ENCODE assay signal across 8 mouse cellular contexts in the genomic region with DNA sequence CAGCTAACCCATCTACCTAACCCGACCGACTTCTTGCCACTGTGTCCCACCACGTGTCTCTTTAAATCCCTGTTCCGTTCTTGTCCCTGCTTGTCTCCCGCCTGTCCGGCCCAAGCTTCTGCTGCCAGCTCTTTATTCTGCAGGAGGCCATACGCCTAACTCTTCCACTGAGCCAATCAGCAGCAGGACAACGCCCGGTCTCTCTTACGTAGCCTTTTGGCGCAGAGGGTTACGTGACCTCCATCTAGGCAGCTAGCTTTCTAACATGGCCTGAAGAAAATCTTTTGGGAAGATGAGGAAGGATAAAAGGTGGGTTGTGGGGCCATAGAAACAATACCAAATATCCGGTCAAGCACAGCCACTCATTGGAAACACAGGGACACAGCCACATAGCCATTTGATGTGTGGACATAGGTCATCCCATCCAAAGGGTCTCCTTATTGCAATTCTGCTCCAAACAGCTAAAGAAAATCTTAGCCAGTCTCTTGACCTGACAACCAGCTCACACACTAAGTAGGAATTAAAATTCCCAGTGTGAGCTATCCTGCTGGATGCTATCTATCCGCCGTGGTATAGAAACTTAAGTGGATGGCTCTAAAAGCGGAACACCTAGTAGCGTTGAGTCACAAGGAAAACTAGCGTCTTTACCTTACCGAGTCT. TPM values are rescaled to one million over a fixed set of nuclear protein-coding genes. Genes with fewer than 3 reads are reported as not detected.
A peak's percentile ranks its signal among the peaks of the same experiment; 100 is the strongest.
DNase-seq lines count a peak whose midpoint lies in the region; ATAC-seq and TF ChIP-seq lines count a peak whose summit lies in the region.

No protein-coding gene starts in this region.

- DNase-seq in T-cell, adult 2 months (ENCODE audit: low spot score): peak; percentile 69
- DNase-seq in cerebellum, postnatal 36 days: peak; percentile 88 to 91
- DNase-seq in gastrocnemius, adult 2 months: peak; percentile 90
- peak; percentile 77 to 87 for DNase-seq in left cerebral cortex, adult 18-20 months (ENCODE audit: low spot score in 2 of 2)
- peak; percentile 71 for DNase-seq in right cerebral cortex, postnatal 14 days
- peak; percentile 68 for DNase-seq in urinary bladder, postnatal 25 days (ENCODE audit: low spot score)

- H3K27me3 ChIP-seq in hindbrain, embryonic 16.5 days (replicated peaks; ENCODE audit: control insufficient read depth, insufficient read depth, low read length): no peaks in the 10 kb centered on the region

- ATAC-seq in hindbrain, embryonic 16.5 days: peak; percentile 83

- H3K36me3 ChIP-seq in hindbrain, embryonic 16.5 days (ENCODE audit: control insufficient read depth, insufficient read depth, low read length): no peaks in the 10 kb centered on the region
- no peaks in the 10 kb centered on the region for H3K36me3 ChIP-seq in macrophage (ENCODE audit: inconsistent target)

- H3K4me3 ChIP-seq in gastrocnemius, adult 2 months: peak overlapping the region; percentile 97
- peak overlapping the region; percentile 65 for H3K4me3 ChIP-seq in hindbrain, embryonic 16.5 days (ENCODE audit: low read length)
- H3K4me3 ChIP-seq in macrophage (ENCODE audit: inconsistent target): peak overlapping the region; percentile 51

- TF ChIP-seq CTCF in gastrocnemius, adult 2 months (IDR thresholded peaks at IDR 0.05): no peak

- peak overlapping the region; percentile 83 for H3K9ac ChIP-seq in hindbrain, embryonic 16.5 days (ENCODE audit: low read depth, low read length)

- H3K27ac ChIP-seq in gastrocnemius, adult 2 months: peak overlapping the region; percentile 97
- H3K27ac ChIP-seq in hindbrain, embryonic 16.5 days (ENCODE audit: low read depth, low read length): peak overlapping the region; percentile 97
- peak overlapping the region; percentile 95 for H3K27ac ChIP-seq in macrophage

- WGBS in hindbrain, embryonic 16.5 days: under 1% methylated on average over 19 of the region's 19 CpGs
- 2% methylated on average over 19 of the region's 19 CpGs for WGBS in macrophage (ENCODE audit: missing documents)

- no peaks in the 10 kb centered on the region for H3K9me3 ChIP-seq in hindbrain, embryonic 16.5 days (ENCODE audit: control insufficient read depth, low read length)

- no peaks in the 10 kb centered on the region; the same call in 1 of the 2 replicates for H3K79me2 ChIP-seq in macrophage (ENCODE audit: inconsistent target)

- intact Hi-C loops in gastrocnemius, adult 2 months (cut with DNase I): loop anchor here (2.0 to 10.0 kb wide), 2 partner anchors 42 to 242 kb away; partner anchors contain the start of genes Hist2h2ac and Hist2h2be

- peak overlapping the region; percentile 84 for H3K4me2 ChIP-seq in hindbrain, embryonic 16.5 days (ENCODE audit: low read length)

- peaks cover 16% of the 10 kb centered on the region for H3K4me1 ChIP-seq in hindbrain, embryonic 16.5 days (ENCODE audit: control insufficient read depth, insufficient read depth, low read depth, low read length)

RNA-seq across cellular contexts. Expression of gene Hist2h4, which starts 0.8 kb away (rescaled TPM):
- total RNA-seq in gastrocnemius, adult 2 months (2021): 1 to 10 TPM; 5.7 to 6.6 TPM
- polyA plus RNA-seq in hindbrain, embryonic 16.5 days (2015; fragmentation: Nextera tagmentation; extraction: Ambion mirVana): 2.8 and 3.1 TPM in 2 replicates
- 10 to 100 TPM; 36.9 to 40.6 TPM for total RNA-seq in left cerebral cortex, adult 18-20 months (2021)
- total RNA-seq in macrophage (2018; cell fraction: chromatin; rRNA removed): 10 to 100 TPM in 7 of 26 experiments, 1 to 10 TPM in 19; 1.6 to 32.3 (median 3.5) TPM
- total RNA-seq in macrophage (2018; cell fraction: cytosol; rRNA removed): 10 to 100 TPM in 8 of 26 experiments, 1 to 10 TPM in 18; 2.0 to 18.5 (median 6.1) TPM
- total RNA-seq in macrophage (2018; cell fraction: nucleus; rRNA removed): 10 to 100 TPM in 10 of 26 experiments, 1 to 10 TPM in 16; 2.0 to 52.7 (median 8.6) TPM
- 0.30 to 0.62 TPM in 2 of 3 replicates, not detected in the other for polyA plus RNA-seq in macrophage (2018)

RNA-seq across cellular contexts. Expression of gene Hist2h3b, which starts 6.1 kb away (rescaled TPM):
- total RNA-seq in gastrocnemius, adult 2 months (2021): 10 to 100 TPM in 1 of 2 experiments, 1 to 10 TPM in 1; 7.7 to 11.5 TPM
- 8.1 and 8.4 TPM in 2 replicates for polyA plus RNA-seq in hindbrain, embryonic 16.5 days (2015; fragmentation: Nextera tagmentation; extraction: Ambion mirVana)
- total RNA-seq in left cerebral cortex, adult 18-20 months (2021): 10 to 100 TPM; 51.9 to 52.0 TPM
- total RNA-seq in macrophage (2018; cell fraction: chromatin; rRNA removed): 10 to 100 TPM in 13 of 26 experiments, 1 to 10 TPM in 10, not detected in 3; 1.8 to 70.3 (median 11.4) TPM
- total RNA-seq in macrophage (2018; cell fraction: cytosol; rRNA removed): 100 to 1,000 TPM in 2 of 26 experiments, 10 to 100 TPM in 23, 1 to 10 TPM in 1; 3.3 to 121 (median 38.4) TPM
- 10 to 100 TPM in 16 of 26 experiments, 1 to 10 TPM in 10; 2.0 to 65.6 (median 12.7) TPM for total RNA-seq in macrophage (2018; cell fraction: nucleus; rRNA removed)
- polyA plus RNA-seq in macrophage (2018): not detected in 3 replicates

RNA-seq across cellular contexts. Expression of gene Hist2h2bb, which starts 7.2 kb away (rescaled TPM):
- total RNA-seq in gastrocnemius, adult 2 months (2021): 10 to 100 TPM; 18.6 to 24.8 TPM
- 1.5 and 2.1 TPM in 2 replicates for polyA plus RNA-seq in hindbrain, embryonic 16.5 days (2015; fragmentation: Nextera tagmentation; extraction: Ambion mirVana)
- total RNA-seq in left cerebral cortex, adult 18-20 months (2021): 100 to 1,000 TPM; 210 to 215 TPM
- total RNA-seq in macrophage (2018; cell fraction: chromatin; rRNA removed): 10 to 100 TPM in 12 of 26 experiments, 1 to 10 TPM in 4, not detected in 10; 4.5 to 55.2 (median 15.6) TPM
- 10 to 100 TPM in 25 of 26 experiments, 1 to 10 TPM in 1; 4.5 to 64.0 (median 22.6) TPM for total RNA-seq in macrophage (2018; cell fraction: cytosol; rRNA removed)
- total RNA-seq in macrophage (2018; cell fraction: nucleus; rRNA removed): 10 to 100 TPM in 12 of 26 experiments, 1 to 10 TPM in 11, not detected in 3; 3.3 to 98.4 (median 11.5) TPM
- not detected in 3 replicates for polyA plus RNA-seq in macrophage (2018)

RNA-seq across cellular contexts. Expression of gene Hist2h3c1, which starts 15.9 kb away (rescaled TPM):
- total RNA-seq in gastrocnemius, adult 2 months (2021): not detected
- polyA plus RNA-seq in hindbrain, embryonic 16.5 days (2015; fragmentation: Nextera tagmentation; extraction: Ambion mirVana): 0.21 and 0.47 TPM in 2 replicates
- not detected for total RNA-seq in left cerebral cortex, adult 18-20 months (2021)
- not detected for total RNA-seq in macrophage (2018; cell fraction: chromatin; rRNA removed)
- total RNA-seq in macrophage (2018; cell fraction: cytosol; rRNA removed): 10 to 100 TPM in 4 of 26 experiments, 1 to 10 TPM in 20, under 1 TPM in 2; 0.26 to 13.9 (median 5.0) TPM
- total RNA-seq in macrophage (2018; cell fraction: nucleus; rRNA removed): 1 to 10 TPM in 4 of 26 experiments, under 1 TPM in 2, not detected in 20; 0.60 to 8.0 (median 2.2) TPM
- 1.7 to 8.5 TPM (median 4.8 TPM) in 3 replicates for polyA plus RNA-seq in macrophage (2018)

RNA-seq across cellular contexts. Expression of gene Hist2h2aa1, which starts 17.0 kb away (rescaled TPM):
- total RNA-seq in gastrocnemius, adult 2 months (2021): 1 to 10 TPM in 1 of 2 experiments, not detected in 1; 2.7 TPM
- 6.1 and 9.9 TPM in 2 replicates for polyA plus RNA-seq in hindbrain, embryonic 16.5 days (2015; fragmentation: Nextera tagmentation; extraction: Ambion mirVana)
- 1 to 10 TPM in 1 of 2 experiments, not detected in 1; 2.9 TPM for total RNA-seq in left cerebral cortex, adult 18-20 months (2021)
- total RNA-seq in macrophage (2018; cell fraction: chromatin; rRNA removed): 10 to 100 TPM in 9 of 26 experiments, 1 to 10 TPM in 12, not detected in 5; 2.2 to 49.3 (median 9.8) TPM
- total RNA-seq in macrophage (2018; cell fraction: cytosol; rRNA removed): 100 to 1,000 TPM in 4 of 26 experiments, 10 to 100 TPM in 22; 24.8 to 148 (median 55.9) TPM
- 10 to 100 TPM in 20 of 26 experiments, 1 to 10 TPM in 5, not detected in 1; 2.6 to 72.1 (median 24.1) TPM for total RNA-seq in macrophage (2018; cell fraction: nucleus; rRNA removed)
- 24.8 to 42.2 TPM (median 31.8 TPM) in 3 replicates for polyA plus RNA-seq in macrophage (2018)

Comparison
In these comparisons a context has a peak if more than half of its experiments do, and no peak if none do; other contexts are left out.
1. Peak in every context shown above with its lines: DNase-seq, ATAC-seq, H3K4me3 ChIP-seq and H3K27ac ChIP-seq.
2. RNA of gene Hist2h4, which starts 0.8 kb away (total RNA-seq): 36.9 to 40.6 TPM in left cerebral cortex, adult 18-20 months; 5.7 to 6.6 TPM in gastrocnemius, adult 2 months; every median in the first group is over 4 times any median in the second.
3. RNA of gene Hist2h3b, which starts 6.1 kb away (total RNA-seq): 51.9 to 52.0 TPM in left cerebral cortex, adult 18-20 months; 7.7 to 11.5 TPM in gastrocnemius, adult 2 months; every median in the first group is over 4 times any median in the second.
4. RNA of gene Hist2h2bb, which starts 7.2 kb away (total RNA-seq): 210 to 215 TPM in left cerebral cortex, adult 18-20 months; 18.6 to 24.8 TPM in gastrocnemius, adult 2 months; every median in the first group is over 4 times any median in the second.